Mouse (Mus musculus): ENCODE results near the gene Ctxn1.
A peak's percentile ranks its signal among the peaks of the same experiment; 100 is the strongest.

The Ctxn1 gene

DNA sequence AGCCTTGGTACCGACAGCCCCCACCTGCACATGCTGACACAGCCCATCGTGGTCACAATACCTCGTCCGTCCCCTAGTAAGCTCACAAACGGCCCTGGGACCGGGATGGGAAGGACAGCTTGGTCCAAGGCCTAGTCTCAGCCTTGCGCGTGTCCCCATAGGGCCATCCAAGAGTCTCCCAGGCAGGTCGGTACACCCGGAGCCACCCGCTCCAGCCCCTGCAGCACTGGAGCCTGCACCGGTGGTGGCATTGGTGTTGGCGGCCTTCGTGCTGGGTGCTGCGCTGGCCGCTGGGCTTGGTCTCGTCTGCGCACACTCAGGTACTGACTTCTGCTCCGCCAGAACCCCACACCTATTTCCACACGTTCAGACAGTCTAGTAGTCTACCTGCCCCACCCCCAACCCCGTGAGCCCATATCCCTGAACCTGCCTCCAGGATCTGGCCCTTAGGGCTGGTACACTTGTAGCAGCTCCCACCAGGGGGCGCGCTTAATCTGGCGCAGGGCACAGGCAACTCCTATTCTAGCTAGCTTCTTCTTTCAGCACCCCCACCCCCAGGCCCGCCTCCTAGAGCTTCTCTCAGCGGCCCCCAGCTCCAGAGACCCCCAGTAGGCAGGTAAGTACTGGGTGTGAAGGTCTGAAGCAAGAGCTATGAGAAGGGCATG lies 8.6 kb downstream of the Ctxn1 start:
- DNase-seq (ENCODE audit: low spot score) = peak; percentile 86

GRCm38 (mm10) chr8:4249213-4249612 lies 9.9 kb downstream of the Ctxn1 start:
- no peak for DNase-seq (ENCODE audit: low spot score)

- DNase-seq (ENCODE audit: low spot score) = no peak
Measured at GRCm38 (mm10) chr8:4247951-4248540, 11.0 kb downstream of the Ctxn1 start, which contains the start of gene Tgfbr3l. Gene Tgfbr3l, plus strand, starts transcription at chr8:4248214.

DNA sequence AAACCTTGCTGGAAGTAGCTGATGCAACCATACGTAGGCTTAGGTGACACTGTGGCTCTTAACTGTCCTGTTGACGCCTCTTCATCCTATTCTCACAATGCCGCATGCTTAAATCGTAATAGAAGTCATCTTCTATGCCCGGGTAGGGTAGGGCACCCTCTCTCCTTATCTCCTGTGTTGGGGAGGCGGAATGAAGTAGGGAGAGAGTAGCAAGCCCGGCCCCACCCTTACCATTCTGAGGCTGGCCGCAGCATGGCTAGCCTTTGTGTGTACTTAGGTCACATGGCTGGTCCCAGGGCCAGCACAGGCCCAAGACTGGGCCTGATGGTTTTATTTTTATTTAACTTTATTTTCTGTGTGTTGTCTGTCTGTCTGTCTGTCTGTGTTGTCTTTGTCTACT lies 11.8 kb downstream of the Ctxn1 start:
- no peak for DNase-seq (ENCODE audit: low spot score)

GRCm38 (mm10) chr8:4245737-4246136 lies 13.3 kb downstream of the Ctxn1 start:
- DNase-seq (ENCODE audit: low spot score) = no peak

- DNase-seq (ENCODE audit: low spot score) = no peak
Measured at GRCm38 (mm10) chr8:4245061-4245460, 14.0 kb downstream of the Ctxn1 start.

DNA sequence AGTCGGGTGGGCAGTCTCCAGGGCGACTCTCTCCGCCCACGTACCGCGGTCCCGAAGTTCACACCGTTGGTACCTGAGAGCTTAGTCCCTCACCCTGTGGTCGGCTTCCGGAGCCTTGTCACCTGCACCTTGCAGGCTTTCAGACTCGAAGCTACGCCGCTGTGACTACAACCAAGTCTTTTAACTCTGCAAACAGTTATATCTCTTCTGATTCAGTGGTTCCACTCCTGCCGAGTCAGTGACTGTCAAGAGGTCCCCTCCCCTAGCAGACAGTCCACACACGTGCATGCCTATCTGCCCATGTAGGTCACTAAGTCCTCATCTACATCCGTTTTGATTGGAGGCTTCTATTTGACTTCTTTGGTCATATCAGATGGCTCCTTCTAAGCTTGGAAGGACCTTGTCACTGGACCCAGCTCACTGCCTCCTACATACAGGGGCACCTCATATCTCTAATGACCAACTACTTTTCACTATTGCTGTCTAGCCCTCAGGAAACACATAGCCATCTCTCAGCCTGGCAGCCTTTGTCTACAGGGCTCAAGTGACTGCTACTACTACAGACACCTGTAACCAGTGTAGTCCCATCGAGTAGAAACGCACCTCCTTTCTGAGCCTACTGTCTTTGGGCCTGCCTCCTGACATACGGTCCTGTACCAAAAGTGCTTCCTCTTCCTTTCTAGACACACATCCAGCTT lies 19.7 kb downstream of the Ctxn1 start:
- DNase-seq (ENCODE audit: low spot score) = no peak

- DNase-seq (ENCODE audit: low spot score) = peak; percentile 100
Measured at GRCm38 (mm10) chr8:4238434-4239192, 20.5 kb downstream of the Ctxn1 start, which contains the start of the genes Map2k7 and Gm49320. Gene Map2k7, plus strand, starts transcription at chr8:4238740. Gene Gm49320, plus strand, starts transcription at chr8:4238865.

GRCm38 (mm10) chr8:4237814-4238433 lies 21.1 kb downstream of the Ctxn1 start:
- no peak for DNase-seq (ENCODE audit: low spot score)

DNA sequence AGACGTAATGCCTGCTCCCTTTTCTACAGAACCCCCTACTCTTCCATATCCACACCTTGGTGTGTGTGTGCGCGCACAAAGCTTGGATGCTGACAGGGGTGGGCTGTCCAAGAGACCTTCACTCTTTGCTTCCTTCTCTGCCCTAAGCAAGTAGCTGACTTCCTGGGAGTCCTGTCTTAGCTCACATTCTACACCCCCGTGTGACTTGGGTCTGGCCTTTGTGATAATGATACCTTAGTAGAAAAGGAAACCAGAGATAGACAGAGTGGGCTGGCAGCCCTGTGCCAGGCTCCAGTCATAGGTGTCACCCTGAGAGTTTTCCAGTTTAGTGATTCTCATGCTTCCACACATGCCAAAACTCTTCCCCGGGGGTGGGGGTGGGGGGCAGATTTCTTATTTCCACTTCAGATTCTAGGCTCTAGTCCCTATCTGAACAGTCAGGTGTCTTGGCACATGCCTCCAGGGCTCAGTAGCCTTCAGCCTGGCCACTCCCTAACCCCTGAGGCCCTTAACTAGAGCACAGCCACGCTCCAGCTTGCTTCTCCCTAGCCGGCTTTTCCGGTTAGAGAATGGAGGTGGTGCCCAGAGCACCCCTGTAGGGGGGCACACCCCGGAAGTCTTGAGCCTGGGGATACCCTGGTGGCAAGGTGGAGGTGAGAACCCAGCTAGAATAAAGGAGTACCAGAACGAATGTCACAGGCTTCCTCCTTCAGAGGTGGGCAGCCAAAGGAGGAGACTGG lies 28.3 kb downstream of the Ctxn1 start:
- DNase-seq (ENCODE audit: low spot score) = peak; percentile 78

DNA sequence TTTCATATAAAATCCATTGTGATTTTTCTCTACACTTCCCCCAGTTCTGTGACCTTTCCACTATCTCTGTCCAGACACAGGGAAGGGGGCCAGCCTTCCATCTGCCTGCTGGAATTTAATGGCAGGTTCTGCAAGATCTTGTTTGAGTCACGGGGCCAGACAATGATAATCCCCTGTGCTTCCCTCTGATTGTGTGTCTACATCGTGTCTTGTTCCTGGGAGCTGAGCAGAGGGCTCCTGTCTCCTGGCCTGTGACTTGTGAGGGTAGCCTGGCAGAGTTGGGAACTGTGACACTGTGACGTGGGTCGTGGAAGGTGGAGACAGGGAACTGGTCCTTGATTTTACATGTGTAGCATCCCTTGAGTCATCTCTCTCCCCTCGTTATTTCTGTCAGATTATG lies 29.3 kb downstream of the Ctxn1 start:
- DNase-seq (ENCODE audit: low spot score) = no peak

GRCm38 (mm10) chr8:4227919-4228318 lies 31.2 kb downstream of the Ctxn1 start:
- no peak for DNase-seq (ENCODE audit: low spot score)

DNA sequence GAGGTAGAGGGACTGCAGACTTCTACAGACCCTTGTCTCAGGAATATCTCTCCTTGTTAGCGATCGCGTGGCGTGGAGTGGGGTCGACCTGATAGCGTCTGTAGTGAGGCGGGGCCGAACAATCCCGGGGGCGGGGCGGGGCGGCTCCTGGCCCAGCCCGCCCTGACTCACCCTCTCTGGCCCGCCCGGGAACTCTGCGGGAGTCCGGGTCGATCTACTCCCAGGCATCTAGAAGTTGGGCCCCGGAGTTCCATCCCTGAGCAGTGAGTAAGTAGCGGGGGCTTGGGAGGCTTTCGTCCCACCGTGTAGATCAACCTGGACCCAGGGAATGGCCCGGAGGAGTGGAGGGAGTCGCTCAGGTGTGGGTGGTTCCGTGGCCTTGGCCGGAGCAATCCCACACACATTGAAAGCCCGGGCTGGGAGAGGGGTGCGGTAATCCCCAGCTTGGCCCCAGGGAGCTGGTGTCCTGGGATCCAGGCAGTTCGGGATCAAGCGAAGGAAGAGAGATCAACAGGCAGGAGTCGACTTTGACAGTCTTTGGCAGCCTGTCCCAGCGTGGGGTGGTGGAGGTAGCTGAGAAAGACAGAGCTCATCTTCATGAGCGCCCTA lies 32.2 kb downstream of the Ctxn1 start, which contains the start of gene Lrrc8e:
Lrrc8e (plus strand) TSS at position 89 of the 609 bp plus-strand sequence.
- peak; percentile 61 for DNase-seq (ENCODE audit: low spot score)

GRCm38 (mm10) chr8:4226323-4226722 lies 32.8 kb downstream of the Ctxn1 start:
- no peak for DNase-seq (ENCODE audit: low spot score)

GRCm38 (mm10) chr8:4222059-4222458 lies 37.0 kb downstream of the Ctxn1 start:
- DNase-seq (ENCODE audit: low spot score) = no peak

- no peak for DNase-seq (ENCODE audit: low spot score)
Measured at GRCm38 (mm10) chr8:4219617-4220016, 39.5 kb downstream of the Ctxn1 start.

DNA sequence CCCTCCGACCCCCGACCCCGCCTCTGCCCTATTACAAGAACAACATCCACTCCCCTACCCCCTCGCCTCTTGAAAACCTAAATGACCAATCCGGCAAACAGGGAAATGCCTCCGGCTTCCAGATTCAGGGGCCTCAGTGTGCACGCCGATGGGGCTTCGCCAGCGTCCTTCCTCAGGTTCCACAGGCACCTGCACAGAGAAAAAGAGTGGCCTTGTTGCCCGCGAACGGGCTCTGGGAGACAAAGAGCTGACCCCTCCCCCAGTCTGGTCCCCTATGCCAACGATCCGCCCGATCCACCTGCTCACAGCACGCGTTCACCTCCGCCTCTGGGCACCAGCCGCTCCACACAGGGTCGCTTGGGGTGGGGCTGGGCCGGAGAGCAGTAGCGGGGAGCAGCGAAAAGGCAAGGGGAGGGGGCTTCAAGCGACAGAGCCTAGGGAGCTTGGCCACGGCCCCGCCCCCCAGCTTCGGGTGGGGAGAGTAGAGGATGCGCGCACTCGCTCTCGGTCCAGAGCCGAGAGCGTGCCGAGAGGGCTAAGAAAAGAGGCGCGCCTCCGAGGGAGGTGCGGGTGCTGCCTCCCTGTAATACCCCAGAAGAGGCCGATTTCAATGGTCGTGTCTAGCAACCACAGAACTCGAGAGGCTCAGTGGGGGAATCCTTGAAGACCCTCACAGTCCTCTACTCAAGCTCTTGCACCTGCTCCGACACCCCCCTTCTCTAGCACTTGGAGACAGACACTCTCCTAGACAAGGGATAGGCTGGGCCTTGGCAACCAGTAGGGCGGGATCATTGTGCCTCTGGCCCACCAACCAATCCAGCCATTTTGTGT lies 42.1 kb downstream of the Ctxn1 start, which contains the start of gene Prr36:
Prr36 (minus strand) TSS at position 669 of the 831 bp plus-strand sequence.
- DNase-seq (ENCODE audit: low spot score) = no peak

GRCm38 (mm10) chr8:4216296-4216695 lies 42.8 kb downstream of the Ctxn1 start:
- DNase-seq (ENCODE audit: low spot score) = no peak
